Mouse (Mus musculus) neural tube, embryonic 12.5 days (tissue): ENCODE data around the gene Dand5. TPM values are rescaled to one million over a fixed set of nuclear protein-coding genes. Genes with fewer than 3 reads are reported as not detected.

Experiments used
- ATAC-seq: fragments of 200-750 bp; cut with Nextera tagmentation; 2 replicates; pipeline ENCODE4 v1.8.0; 2017; ENCODE audit warnings: low read depth, mild to moderate bottlenecking, moderate TSS enrichment, moderate library complexity; ENCODE audit not compliant: low FRiP score
- H3K27ac ChIP-seq: fragments of 300-500 bp; sonication (generic); 2 replicates; pipeline ENCODE4 v1.5.1; 2016
- H3K27me3 ChIP-seq: fragments of 300-500 bp; sonication (generic); replicated peaks from 2 replicates; pipeline ENCODE4 v1.6.1; 2016; ENCODE audit warnings: mild to moderate bottlenecking
- H3K36me3 ChIP-seq: fragments of 300-500 bp; sonication (generic); 2 replicates; pipeline ENCODE4 v1.6.1; 2016; ENCODE audit warnings: mild to moderate bottlenecking
- H3K4me1 ChIP-seq: fragments of 300-500 bp; sonication (generic); 2 replicates; pipeline ENCODE4 v1.6.1; 2016
- H3K4me2 ChIP-seq: fragments of 300-500 bp; sonication (generic); replicated peaks from 2 replicates; pipeline ENCODE4 v1.6.1; 2016; ENCODE audit warnings: mild to moderate bottlenecking
- H3K4me3 ChIP-seq: fragments of 300-500 bp; sonication (generic); 2 replicates; pipeline ENCODE4 v1.5.1; 2016
- H3K9ac ChIP-seq: fragments of 300-500 bp; sonication (generic); 2 replicates; pipeline ENCODE4 v1.6.1; 2016; ENCODE audit warnings: mild to moderate bottlenecking
- H3K9me3 ChIP-seq: fragments of 300-500 bp; sonication (generic); 2 replicates; pipeline ENCODE4 v1.6.1; 2016; ENCODE audit warnings: mild to moderate bottlenecking
- WGBS: fragments of 180-500 bp; shearing (Covaris S2); methylation state at CpG from one replicate; pipeline ENCODE4 v1.1.7; 2016; 5-methylcytosine and 5-hydroxymethylcytosine counted together
- polyA plus RNA-seq: library from polyadenylated mRNA; unstranded; fragments of >200 nt; fragmentation: Nextera tagmentation; extraction: Ambion mirVana; gene quantifications from 2 replicates; pipeline ENCODE4 v1.2.1, GENCODE M21; 2016

Dand5 gene
- polyA plus RNA-seq, 1 experiment from 2014 or later, result 6.5 TPM

DNA sequence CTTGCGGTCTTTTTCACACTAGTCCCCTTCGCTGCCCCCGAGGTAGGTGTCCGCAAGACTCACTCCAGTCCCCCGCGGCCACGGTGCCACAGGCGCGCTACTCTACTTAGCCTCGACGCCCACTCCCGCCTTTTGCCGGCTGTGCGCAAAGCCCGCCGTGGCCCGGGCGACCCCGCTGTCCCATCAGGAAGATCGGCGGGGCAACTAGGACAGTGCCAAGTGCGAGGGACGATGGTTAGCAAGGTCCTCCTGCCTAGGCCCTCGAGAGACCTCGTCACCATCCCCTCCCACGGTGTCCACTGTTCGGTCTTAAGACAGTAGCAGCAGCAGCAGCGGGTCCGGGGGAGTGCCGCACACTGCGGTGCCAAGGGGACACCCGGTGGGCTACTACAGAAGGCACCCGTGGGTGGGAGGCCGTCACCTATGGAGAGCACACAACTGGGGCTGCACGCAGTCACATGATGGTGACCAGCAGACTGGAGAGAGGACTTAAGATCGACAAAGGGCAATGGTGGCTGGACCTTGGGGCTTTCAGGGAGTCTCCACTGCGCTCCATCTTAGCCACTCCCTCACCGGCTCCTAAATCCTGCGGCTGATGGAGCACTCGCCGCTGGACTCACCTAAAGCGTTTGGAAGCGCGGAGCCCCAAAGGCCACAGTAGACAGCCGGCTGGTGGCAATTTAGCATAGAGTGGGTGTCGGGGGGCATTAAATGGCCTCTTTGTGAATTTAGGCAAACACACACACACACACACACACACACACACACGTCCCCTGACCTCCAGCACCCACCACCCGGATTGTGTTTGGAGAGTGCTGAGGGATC lies 37.7 kb downstream of the Dand5 start:
- no peak overlapping the region for H3K4me3 ChIP-seq
- H3K9me3 ChIP-seq, result no peaks in the 10 kb centered on the region
- no peaks in the 10 kb centered on the region for H3K36me3 ChIP-seq
- H3K27me3 ChIP-seq, result peaks cover 100% of the 10 kb centered on the region
- no peak overlapping the region for H3K27ac ChIP-seq
- no peak overlapping the region for H3K9ac ChIP-seq
- H3K4me2 ChIP-seq, result peak overlapping the region; percentile 10; the same call in 1 of the 2 replicates
- peaks cover 16% of the 10 kb centered on the region for H3K4me1 ChIP-seq
- no peak for ATAC-seq
- under 1% methylated on average over 48 of the region's 48 CpGs for WGBS

DNA sequence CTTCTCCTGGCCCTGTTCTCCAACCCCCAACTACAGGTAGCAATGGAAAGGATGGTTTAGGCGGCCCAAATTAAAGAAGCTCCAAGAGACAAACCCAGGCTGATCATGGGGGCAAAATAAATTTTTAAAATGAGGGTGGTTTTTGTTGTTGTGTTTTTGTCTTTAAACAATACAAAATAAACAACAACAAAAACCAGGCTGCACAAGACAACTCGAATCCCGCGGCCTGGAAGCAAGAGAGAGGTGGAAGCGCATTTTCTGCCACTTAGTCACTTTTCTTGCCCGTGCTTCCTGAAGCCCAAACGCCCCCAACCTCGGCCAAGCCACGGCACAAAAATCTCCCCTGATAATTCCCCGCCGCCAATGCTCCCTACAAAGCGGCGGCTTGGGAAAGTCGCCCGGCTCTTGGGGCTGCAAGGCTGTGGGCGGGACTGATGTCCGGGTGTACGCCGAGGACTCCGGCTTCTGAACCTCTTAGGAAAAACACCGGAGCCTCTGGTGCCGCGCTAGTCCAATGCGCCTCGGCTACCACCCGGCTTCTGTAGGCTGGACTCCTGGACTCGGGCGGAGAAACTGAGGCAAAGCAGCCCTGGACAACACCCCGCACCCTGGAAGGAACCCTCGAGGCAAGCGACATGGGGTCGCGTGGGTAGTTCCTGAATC lies 38.6 kb downstream of the Dand5 start:
- H3K4me3 ChIP-seq, result 0 out of 2 replicates have a peak overlapping the region, but pooled peaks have one; percentile 0
- ATAC-seq, result no peak

DNA sequence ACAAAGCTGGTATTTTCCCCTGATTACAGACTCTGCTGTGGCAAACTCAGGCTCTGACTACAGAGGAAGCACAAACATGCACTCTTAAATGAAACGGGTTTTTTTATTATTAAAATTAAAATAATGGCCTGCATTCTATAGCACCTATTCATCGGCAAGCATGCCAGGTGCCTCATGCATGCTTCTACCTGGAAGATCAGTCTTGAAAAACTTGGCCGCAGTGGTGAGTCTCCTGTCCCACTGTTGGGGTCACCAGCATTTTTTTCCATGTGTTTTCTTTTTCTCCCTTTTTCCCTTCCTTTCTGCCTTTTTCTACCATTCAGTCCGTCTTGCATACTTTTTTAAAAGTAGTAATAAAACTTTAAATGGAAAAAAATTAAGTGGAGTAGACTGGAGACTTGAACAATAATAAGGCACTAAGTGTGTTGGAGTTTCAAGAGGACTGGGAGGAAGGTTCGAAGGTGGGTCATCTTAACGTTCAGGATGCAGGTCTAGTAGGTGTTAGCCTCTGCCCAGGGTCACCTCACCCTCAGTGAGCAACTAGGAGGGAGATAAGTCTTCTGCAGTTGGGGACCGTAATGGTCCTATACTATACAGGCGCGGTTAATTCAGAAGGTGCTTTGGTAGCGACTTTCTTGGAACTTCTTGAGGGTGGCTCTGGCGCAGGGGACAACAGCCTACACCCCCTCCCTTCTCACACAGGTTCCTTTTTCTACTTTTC lies 39.3 kb downstream of the Dand5 start:
- no peak overlapping the region for H3K9ac ChIP-seq
- H3K4me1 ChIP-seq, result peaks cover 24% of the 10 kb centered on the region
- H3K4me3 ChIP-seq, result no peak overlapping the region
- 4% methylated on average over 11 of the region's 11 CpGs for WGBS
- no peak for ATAC-seq
- no peaks in the 10 kb centered on the region for H3K9me3 ChIP-seq
- no peak overlapping the region for H3K27ac ChIP-seq
- no peaks in the 10 kb centered on the region for H3K36me3 ChIP-seq
- H3K4me2 ChIP-seq, result no peak overlapping the region
- H3K27me3 ChIP-seq, result peaks cover 100% of the 10 kb centered on the region

More for the DNA sequence above, 38.6 kb downstream of the Dand5 start:
- peaks cover 22% of the 10 kb centered on the region for H3K4me1 ChIP-seq
- H3K9me3 ChIP-seq, result no peaks in the 10 kb centered on the region
- peaks cover 100% of the 10 kb centered on the region for H3K27me3 ChIP-seq
- WGBS, result under 1% methylated on average over 33 of the region's 33 CpGs
- no peak overlapping the region for H3K27ac ChIP-seq
- H3K36me3 ChIP-seq, result no peaks in the 10 kb centered on the region
- H3K4me2 ChIP-seq, result peak overlapping the region; percentile 10; the same call in 1 of the 2 replicates
- no peak overlapping the region for H3K9ac ChIP-seq

DNA sequence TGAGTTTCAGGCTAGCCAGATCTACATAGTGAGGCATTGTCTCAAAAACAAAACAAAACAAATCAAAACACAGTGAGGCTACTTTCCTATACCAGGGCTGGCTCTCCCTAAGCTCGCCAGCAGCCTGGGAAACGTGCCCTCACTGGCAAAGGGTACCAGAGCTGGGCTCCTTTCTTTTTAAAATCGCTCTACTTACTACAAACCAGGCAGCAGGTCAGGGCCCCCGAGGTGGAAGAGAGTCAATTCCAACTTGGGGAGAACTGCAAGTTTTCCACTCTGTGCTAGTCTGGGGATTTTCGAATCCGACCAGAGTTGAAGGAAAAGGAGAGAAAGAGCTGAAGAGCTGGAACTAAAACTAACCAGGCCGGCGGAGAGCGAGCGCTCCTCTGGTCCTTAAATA lies 39.9 kb downstream of the Dand5 start:
- H3K4me2 ChIP-seq, result no peak overlapping the region
- H3K4me1 ChIP-seq, result peaks cover 24% of the 10 kb centered on the region
- H3K4me3 ChIP-seq, result no peak overlapping the region
- H3K27me3 ChIP-seq, result peaks cover 100% of the 10 kb centered on the region
- ATAC-seq, result no peak
- no peaks in the 10 kb centered on the region for H3K9me3 ChIP-seq
- no peak overlapping the region for H3K9ac ChIP-seq
- H3K27ac ChIP-seq, result no peak overlapping the region
- no peaks in the 10 kb centered on the region for H3K36me3 ChIP-seq
- WGBS, result 6% methylated on average over 10 of the region's 10 CpGs

DNA sequence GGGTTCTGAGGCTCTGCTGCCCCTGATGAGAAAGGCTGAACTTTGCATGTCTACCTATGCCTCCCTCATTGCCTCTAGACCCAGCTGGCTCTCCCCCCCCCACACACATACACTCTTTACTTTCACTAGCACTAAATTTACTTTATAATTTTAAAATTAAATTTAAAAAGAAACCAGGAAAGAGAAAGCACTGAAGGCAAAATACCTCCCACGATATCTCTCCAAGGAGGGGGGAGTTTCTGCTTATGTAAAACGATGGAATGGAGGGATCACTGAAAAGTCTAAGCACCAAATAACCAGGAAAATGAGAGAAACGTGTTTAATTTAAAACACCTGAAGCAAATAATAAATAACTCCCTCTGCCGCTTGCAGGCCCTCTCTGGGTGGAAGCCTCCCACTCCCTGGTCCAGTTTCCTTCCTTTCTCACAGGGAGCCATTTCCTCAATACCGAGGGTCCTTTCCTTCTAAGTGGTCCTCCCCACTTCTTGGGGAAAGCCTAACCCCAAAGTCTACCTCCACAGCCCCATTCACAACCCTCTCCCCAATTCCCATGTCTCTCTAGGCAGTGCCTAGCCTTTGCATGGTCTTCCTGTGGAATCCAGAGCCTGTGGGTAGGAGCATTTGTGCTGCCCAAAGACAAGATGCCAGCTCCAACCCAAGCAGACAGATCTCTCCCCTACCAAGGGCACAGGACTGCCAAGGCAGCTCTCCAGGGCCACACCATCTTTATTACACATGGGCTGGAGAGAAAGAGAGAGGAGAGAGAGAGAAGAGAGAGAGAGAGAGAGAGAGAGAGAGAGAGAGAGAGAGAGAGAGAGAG lies 40.7 kb downstream of the Dand5 start:
- WGBS, result 6% methylated on average over 5 of the region's 5 CpGs

DNA sequence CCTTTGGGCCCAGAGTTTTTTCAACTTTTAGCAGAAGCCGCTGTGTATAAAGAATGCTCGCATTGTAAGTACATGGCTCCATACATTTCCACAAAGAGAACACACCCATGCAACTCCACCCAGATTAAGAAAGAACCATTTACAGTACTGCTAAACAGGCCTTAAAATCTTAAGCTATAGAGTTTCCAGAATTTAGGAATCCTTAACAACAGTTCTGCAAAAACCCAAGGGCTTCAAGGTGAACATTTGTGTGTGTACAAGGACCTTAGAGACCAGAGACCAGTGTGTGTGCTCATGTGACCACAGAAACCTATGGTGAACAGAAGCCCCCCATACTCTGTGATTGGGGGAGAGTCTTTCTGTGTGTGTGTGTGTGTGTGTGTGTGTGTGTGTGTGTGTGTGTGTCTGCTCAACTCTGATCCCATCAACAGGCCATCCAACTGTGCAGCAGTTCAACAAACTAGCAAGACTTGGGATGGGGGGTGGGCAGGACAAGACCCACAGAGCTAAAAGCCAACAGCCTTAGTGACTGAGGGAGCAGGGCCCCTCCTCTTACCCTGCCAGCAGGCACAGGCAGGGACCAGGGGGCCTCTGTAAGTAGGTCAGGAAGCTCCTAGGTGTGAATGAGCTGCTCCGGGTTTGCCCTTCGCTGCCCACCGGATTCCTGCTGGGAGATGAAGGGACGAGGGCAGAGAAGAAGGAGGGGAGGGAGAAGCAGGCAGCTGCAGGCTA lies 41.5 kb downstream of the Dand5 start:
- H3K4me3 ChIP-seq, result no peak overlapping the region
- H3K27ac ChIP-seq, result no peak overlapping the region
- H3K9me3 ChIP-seq, result no peaks in the 10 kb centered on the region
- no peak overlapping the region for H3K4me2 ChIP-seq
- peaks cover 21% of the 10 kb centered on the region for H3K4me1 ChIP-seq
- H3K36me3 ChIP-seq, result no peaks in the 10 kb centered on the region
- H3K9ac ChIP-seq, result no peak overlapping the region
- H3K27me3 ChIP-seq, result peaks cover 99% of the 10 kb centered on the region
- WGBS, result 9% methylated on average over 6 of the region's 6 CpGs
- ATAC-seq, result no peak

More for the DNA sequence above, 40.7 kb downstream of the Dand5 start:
- no peak overlapping the region for H3K9ac ChIP-seq
- H3K36me3 ChIP-seq, result no peaks in the 10 kb centered on the region
- no peak overlapping the region for H3K4me2 ChIP-seq
- no peak overlapping the region for H3K27ac ChIP-seq
- no peaks in the 10 kb centered on the region for H3K9me3 ChIP-seq
- no peak overlapping the region for H3K4me3 ChIP-seq
- H3K27me3 ChIP-seq, result peaks cover 100% of the 10 kb centered on the region
- ATAC-seq, result no peak
- peaks cover 24% of the 10 kb centered on the region for H3K4me1 ChIP-seq

DNA sequence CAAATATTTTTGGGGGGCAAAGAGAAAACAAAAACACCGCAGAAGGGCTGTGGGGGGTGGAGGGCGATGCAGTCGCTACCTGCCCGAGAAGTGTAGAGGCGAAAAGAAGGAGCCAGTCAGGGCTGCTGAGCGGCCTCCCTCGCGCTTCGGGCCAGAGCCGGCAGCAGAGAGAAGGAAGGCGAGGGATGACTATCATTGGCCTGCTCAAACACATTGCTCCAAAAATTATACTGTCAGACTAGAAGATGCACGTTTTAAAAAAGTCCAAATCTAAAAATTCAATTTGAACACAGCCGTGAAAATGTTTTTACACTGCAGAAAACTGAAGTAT lies 42.4 kb downstream of the Dand5 start:
- Histone ChIP-seq H3K4me3 (no peak overlapping the region), H3K36me3 (no peaks in the 10 kb centered on the region), H3K27ac (no peak overlapping the region), H3K9ac (no peak overlapping the region), H3K27me3 (peaks cover 99% of the 10 kb centered on the region), H3K4me1 (peaks cover 28% of the 10 kb centered on the region), H3K4me2 (no peak overlapping the region), H3K9me3 (no peaks in the 10 kb centered on the region)
- no peak for ATAC-seq
- WGBS, result 2% methylated on average over 13 of the region's 13 CpGs

DNA sequence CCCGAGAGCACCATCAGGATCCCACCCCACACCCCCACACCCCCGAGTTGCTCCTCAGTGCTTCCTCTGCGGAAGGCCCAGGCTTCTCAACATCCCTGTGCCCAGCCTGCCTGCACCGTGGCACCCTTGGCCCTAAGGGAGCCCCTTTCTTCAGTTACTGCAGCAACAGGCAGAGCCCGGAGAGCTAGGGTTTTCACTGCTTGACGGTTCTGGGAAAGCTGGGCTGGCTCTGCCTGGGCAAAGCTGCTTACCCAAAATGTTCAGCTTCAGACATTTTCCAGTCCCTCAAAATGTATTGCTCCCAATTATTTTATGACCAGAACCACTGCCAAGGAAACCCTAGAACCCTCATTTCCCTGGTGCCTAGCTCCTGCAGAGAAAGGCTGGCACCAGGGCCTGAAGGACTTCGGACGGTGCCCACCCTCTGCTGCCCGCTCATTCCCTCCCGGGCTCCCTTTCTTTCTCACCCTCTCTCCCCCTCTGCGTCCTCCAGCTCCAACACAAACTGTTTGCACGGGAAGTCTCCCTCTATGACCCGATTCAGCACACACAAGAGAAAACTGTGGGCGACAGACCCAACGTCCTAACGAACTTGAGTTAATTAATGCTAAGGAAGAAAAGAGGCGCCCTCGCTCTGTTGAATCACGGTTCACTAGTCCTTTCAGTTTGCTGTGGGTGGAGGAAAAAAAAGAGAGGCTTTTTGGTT lies 43.0 kb downstream of the Dand5 start:
- Histone ChIP-seq H3K27ac (no peak overlapping the region), H3K9me3 (no peaks in the 10 kb centered on the region), H3K4me1 (peaks cover 31% of the 10 kb centered on the region), H3K36me3 (no peaks in the 10 kb centered on the region), H3K4me3 (no peak overlapping the region), H3K9ac (no peak overlapping the region), H3K4me2 (no peak overlapping the region), H3K27me3 (peaks cover 99% of the 10 kb centered on the region)
- 3% methylated on average over 19 of the region's 19 CpGs for WGBS
- no peak for ATAC-seq

DNA sequence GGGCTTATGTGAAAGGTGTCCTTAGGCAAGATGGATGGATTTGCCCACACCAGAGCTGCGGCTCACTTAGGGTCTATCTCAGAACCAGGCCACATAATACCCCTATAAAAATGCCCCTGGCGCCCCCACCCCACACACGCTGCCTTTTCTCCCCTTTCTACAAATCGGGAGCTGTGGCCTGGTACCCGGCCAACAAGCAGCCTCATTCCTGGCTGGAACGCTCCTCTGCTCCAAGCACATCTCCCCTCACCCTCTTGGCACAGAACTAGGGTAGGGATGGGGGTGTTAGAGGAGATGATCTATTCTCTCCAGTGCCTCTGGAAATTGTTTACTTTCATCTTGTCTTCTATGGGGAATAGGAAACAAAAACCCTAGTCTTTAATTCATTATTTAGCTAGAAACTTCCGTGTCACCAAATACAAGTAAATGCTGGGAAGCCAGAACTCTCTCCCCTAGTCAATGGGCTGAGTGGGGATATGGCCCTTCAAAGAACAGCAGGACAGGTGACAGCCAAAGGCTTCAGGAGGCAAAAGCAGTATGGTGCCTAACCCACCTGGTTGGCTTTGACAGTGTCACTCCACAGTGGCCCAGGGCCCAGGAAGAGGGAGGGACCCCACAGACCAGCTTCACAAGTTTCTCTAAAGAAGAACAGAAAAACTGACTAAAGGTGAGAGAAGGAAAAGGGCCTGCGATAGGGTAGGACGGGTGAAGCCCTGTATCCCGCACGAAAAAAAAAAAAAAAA lies 43.8 kb downstream of the Dand5 start:
- H3K4me3 ChIP-seq, result no peak overlapping the region
- WGBS, result 4% methylated on average over 11 of the region's 11 CpGs
- no peak overlapping the region for H3K9ac ChIP-seq
- H3K4me1 ChIP-seq, result peaks cover 34% of the 10 kb centered on the region
- H3K9me3 ChIP-seq, result no peaks in the 10 kb centered on the region
- ATAC-seq, result no peak
- no peak overlapping the region for H3K4me2 ChIP-seq
- peaks cover 99% of the 10 kb centered on the region for H3K27me3 ChIP-seq
- H3K27ac ChIP-seq, result no peak overlapping the region
- no peaks in the 10 kb centered on the region for H3K36me3 ChIP-seq

DNA sequence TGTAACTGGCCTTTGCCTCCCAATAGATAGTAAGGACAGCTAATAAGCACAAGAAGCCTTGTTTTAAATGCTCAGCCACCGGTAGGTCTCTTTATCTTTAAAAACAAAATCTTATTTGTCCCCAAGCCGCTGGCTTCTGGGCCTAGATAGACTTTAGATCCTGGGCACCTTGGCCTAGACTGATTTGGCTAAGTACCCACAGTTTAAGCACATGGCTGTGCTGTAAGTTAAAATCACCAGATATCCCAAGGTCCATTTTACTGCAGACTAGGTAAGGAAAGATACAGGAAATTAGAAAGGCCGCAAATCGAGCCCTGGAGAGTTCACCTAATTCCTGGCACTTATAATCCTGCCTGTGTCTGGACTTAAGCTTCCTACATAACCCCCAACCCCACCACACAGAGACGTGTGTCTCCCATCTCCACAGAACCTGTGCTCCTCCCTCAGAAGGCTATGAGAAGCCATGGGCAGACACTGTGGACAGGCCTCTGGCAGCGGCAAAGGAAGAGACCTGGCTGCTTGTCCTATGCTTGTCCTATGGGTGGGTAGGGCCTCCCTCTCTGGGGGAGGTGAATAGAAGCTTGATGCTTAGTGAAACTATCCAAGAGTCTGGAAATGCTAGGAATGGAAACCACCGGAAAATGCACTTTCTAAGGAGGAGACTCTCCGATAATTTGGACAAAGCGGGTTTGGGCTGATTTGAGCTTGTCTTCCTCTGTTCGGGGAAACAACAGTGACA lies 44.6 kb downstream of the Dand5 start:
- Histone ChIP-seq H3K27me3 (peaks cover 99% of the 10 kb centered on the region), H3K4me3 (no peak overlapping the region), H3K27ac (no peak overlapping the region), H3K9me3 (no peaks in the 10 kb centered on the region), H3K4me2 (no peak overlapping the region), H3K36me3 (no peaks in the 10 kb centered on the region), H3K4me1 (peaks cover 38% of the 10 kb centered on the region), H3K9ac (no peak overlapping the region)
- WGBS, result 14% methylated on average over 10 of the region's 10 CpGs
- no peak for ATAC-seq
